Mouse (Mus musculus): ENCODE results near the gene Wdr17. TPM values are rescaled to one million over a fixed set of nuclear protein-coding genes. Genes with fewer than 3 reads are reported as not detected.
"Not testable (repeated sequence)": the region's sequence is repeated elsewhere in the genome, so short reads cannot be mapped to it uniquely, and the experiment has no call there.

The Wdr17 gene
- total RNA-seq, 2 experiments from 2014 or later: not detected

DNA sequence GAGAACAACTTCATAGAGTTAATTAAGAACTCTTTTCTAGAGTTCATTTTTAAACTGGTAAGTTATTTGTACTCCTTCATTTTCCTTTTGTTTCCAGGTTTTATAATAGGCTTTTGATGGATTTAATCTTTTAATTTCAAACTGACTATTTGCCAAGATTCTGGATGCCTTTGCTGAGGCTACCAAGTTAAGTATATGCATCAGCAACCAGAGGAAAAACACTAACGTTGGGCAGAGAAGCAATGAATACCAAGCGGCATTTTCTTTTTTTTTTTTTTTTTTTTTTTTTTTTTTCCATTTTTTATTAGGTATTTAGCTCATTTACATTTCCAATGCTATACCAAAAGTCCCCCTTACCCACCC is 94.3 kb downstream of the Wdr17 start:
- ATAC-seq (replicated peaks; ENCODE audit: poor library complexity): no peak

GRCm38 (mm10) chr8:54791858-54792698 is 94.9 kb downstream of the Wdr17 start:
- ATAC-seq (replicated peaks; ENCODE audit: poor library complexity): no peak

DNA sequence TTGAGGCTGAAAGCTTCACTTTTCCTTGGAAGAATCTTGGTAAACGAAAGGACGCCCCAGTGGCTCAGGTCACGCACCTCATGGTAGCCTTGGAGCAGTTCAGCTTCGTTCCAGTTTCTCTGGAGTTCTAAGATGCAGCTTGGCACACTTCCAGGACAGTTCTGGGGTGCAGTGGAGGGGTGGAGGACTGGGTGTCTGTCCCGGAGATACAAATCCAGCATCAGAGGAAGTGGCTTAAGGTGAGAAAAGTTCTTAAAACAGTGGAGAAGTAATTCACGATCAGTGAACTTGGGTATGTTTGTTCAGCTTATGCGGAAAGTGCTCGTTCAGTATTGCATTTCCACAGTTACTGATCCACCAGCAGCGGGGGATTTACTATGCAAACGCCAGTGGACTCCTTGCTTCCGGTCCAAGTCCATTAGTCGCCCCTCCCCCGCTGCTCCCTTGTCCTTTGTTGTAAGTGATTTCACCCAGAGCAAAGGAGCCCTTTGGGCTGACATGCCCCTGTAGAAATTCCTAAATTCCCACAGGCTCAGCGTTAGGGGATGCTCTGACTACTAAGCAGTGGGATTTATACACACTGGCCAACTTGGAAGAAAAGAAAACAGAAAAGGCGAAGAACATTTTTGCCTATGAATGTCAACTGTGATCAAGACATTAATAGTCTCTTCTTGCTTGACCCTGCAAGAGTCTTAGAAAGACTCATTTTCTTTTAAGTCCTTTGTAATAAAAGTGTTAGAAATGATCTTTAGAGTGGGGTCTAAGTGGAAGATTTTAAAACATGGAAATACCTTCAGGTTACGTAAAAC is 106.6 kb downstream of the Wdr17 start:
- ATAC-seq (replicated peaks; ENCODE audit: poor library complexity): no peak

DNA sequence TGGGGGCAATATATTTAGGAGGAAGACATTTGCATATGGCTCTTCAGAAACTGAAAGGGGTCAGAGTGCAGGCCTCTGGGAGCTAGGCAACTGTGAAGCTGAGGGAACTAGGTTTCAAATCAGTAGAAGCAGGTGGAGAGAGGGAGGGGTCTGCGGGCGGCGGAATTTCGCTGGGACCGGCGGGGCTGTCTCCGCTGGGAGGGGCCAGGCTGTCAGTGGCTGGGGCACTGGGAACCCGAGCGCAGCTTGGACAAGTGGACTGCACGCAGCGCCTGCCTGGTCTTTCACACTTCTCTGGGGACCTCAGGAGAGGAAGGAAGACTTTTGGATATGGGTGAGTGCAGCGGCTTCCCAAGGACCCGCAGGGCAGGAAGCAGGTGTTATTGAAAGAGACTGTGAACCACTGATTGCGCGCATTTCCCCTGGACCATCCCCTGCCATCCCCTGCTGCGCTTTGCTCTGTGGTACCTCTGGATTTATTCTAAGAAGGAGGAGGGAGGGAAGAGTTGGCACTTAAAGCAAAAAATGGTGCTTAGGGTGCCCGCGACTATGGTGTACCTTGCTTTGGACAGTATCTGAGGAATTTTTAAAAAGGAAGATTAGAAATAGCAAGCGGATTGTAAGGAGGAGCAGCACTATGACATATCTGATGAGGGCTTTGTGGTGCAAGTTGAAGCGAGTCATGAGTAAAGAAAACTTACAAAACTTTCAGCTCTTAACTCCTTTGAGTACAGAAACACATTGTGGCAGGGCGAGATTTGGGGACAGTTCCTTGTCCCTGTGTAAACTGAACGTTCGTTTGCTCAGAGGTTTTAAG is 107.5 kb downstream of the Wdr17 start:
- ATAC-seq (replicated peaks; ENCODE audit: poor library complexity): peak; percentile 58

- ATAC-seq (replicated peaks; ENCODE audit: poor library complexity): no peak
Observed at GRCm38 (mm10) chr8:54777012-54777411, 110.0 kb downstream of the Wdr17 start.

DNA sequence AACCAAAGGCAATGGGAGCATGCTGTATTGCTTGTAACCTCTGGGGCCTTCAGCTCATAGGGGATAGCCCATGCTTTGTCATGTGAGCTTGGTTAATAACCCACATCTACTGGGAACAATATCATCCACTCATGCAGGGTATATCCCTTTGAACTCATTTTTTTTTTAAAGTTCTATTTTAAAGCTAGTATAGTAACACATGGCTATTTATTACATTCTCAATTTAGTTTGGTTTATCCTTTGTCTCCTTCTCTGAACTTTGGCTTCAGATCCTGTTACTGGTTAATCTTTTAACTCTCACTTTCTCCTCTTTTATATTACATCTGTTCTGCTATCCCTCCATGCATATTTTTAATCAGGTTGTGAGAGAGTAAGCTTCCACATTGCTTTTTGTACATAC is 110.7 kb downstream of the Wdr17 start:
- ATAC-seq (replicated peaks; ENCODE audit: poor library complexity): no peak

GRCm38 (mm10) chr8:54757646-54758045 is 129.3 kb downstream of the Wdr17 start:
- ATAC-seq (replicated peaks; ENCODE audit: poor library complexity): no peak

DNA sequence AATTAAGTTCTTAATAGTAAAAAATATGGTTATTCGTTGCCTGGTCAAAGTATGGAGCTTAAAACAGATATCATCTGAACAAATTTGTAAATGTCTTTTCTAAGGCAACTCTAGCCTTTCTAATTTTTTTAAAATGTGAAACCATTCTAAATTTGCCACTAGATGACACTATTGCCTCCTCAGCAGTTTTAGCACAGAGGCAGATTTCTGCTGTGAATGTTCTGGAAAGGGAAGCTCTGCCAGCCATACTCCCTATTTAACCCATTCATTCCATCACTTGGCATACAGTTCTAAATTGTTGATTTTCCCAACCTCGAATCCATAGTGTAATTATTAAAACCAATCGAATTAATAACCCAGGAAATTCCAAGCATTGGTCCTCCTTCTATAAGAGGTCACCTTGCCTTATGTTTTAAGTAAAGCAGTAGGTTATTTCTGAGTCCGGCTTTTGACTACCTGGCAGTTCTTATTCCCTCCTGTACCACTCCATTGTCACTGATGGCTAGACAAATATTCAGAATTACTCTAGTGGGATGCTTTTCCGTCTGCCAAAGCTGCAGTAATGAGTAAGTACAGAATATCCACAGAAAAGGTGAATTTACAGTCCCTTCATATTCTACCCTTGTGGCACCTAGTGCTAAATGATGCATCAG is 150.2 kb downstream of the Wdr17 start:
- no peak for ATAC-seq (replicated peaks; ENCODE audit: poor library complexity)

GRCm38 (mm10) chr8:54724668-54725035 is 162.3 kb downstream of the Wdr17 start:
- no peak for ATAC-seq (replicated peaks; ENCODE audit: poor library complexity)

DNA sequence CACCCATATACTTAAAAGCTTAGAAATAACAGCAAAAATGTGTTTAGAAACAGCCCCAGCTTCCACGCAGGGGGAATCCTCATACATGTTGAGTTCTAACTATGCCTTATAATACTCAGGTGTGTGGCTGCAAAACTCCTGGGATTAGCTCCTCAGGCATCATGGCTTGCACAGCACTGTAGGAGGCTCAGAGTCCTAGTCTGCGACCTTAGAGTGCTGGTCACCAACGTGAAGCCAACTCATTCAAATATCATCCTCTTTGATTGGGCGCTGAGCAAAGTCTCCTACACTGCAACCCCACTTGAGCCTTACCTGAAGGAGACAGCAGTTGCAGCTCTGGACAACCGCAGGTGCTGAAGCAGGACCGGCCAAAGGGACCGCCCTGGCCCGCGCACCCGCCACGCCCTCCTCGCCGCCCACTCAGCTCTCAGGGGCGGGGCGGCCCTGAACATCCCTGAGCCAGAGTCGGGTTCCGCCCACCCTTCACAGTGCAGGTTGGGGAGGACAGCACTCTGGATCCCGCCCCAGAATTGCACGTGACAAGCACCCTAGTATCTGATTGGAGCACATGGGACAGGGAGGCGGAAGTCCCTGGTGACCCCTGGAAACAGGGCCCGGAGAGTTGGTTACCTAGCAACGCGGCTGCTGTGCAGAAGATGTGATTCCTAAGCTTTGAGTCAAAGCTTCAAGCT is 162.9 kb downstream of the Wdr17 start:
- peak; percentile 99 for ATAC-seq (replicated peaks; ENCODE audit: poor library complexity)

DNA sequence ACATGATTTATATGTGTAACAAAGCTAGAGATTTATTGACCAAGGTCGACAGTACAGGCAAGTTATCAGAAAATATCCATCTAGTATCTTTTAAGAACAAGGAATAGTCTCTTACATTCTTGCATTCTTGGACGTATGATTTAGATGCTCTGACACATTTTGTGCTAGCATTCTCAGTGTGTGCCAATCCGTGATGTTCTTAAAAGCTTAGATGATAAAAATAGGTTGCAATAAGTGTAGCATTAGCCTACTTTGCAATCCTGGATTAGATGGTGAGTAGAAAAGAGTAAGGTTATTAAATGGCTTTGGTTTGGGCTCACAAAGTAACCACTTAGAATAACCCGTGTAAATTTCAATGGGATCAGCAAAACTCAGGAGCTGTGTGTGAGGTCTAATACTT is 168.5 kb downstream of the Wdr17 start:
- no peak for ATAC-seq (replicated peaks; ENCODE audit: poor library complexity)

GRCm38 (mm10) chr8:54705743-54706142 is 181.2 kb downstream of the Wdr17 start:
- peak; percentile 71 for ATAC-seq (replicated peaks; ENCODE audit: poor library complexity)

- ATAC-seq (replicated peaks; ENCODE audit: poor library complexity): peak; percentile 84
Observed at GRCm38 (mm10) chr8:54671806-54672205, 215.2 kb downstream of the Wdr17 start.

DNA sequence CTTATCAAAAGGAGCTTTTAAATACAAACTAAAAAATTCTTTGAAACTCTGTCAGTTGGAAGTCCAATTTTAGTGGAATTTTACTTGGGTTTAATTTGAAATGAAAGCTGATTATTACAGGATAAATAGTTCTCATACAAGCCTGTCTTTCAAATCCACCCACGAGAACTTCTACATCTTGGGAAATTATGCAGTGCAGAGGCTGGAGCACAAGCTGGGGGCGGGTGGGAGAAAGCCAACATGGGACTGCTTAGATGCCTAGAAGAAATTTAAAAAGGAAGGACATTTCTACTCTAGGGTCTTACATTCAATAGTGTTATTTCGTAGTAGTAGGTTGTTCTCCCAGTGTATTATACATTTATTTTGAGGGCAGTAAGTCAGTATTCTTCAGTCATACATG is 219.2 kb downstream of the Wdr17 start:
- no peak for ATAC-seq (replicated peaks; ENCODE audit: poor library complexity)

DNA sequence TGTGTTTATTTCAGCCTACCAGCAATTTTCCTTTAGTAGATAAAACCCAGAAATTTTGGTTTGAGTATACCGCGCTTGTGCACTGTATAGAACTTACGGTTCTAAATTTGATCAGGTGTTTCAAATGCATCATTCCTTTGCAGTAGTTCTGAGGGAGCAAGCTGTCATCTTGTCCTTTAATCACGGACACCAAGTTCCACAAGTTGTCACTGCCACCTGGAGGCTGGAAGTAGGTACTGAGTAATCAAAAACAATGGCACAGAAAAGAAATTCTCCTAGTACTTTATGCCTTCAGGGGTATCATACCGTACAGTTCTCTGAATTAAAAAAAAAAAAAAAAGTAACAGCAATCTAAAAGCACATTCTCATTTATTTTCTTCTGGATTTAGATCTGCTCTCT is 226.3 kb downstream of the Wdr17 start:
- peak; percentile 97 for ATAC-seq (replicated peaks; ENCODE audit: poor library complexity)

DNA sequence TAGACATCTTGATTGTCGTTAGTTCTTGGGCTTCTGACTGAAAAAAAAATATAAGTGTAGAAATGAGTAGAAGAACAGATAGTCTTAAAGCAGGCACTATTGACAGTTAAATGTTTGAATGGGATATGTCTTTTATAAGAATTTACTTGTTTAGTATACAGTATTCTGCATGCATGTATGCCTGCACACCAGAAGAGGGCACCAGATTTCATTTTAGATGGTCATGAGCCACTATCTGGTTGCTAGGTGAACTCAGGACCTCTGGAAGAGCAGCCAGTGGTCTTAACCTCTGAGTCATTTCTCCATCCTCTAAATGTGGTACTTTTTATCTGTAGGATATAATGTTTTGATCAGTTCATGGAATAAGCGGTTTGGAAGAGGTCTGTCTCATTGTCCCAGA is 227.3 kb downstream of the Wdr17 start:
- no peak for ATAC-seq (replicated peaks; ENCODE audit: poor library complexity)

DNA sequence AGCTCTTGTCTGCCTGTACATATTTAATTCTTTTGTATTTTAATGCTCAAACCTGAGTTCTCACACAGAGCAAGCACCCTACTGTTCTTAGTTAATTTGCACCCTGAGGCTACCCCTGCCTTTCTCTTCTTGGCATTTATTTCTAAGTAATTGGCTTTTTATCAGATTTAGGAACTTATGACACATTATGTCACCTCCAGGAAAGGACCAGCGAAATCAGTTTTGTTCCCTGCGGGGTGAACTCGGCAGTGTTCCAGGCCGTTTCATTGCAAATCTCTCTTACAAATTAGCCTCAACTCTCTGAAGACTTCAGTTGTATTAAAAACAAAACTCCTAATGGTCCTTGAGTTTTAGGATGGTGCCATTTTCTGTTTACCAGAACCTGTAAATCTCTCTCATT is 248.3 kb downstream of the Wdr17 start:
- ATAC-seq (replicated peaks; ENCODE audit: poor library complexity): no peak

GRCm38 (mm10) chr8:54616710-54617109 is 270.3 kb downstream of the Wdr17 start:
- ATAC-seq (replicated peaks; ENCODE audit: poor library complexity): not testable (repeated sequence)

DNA sequence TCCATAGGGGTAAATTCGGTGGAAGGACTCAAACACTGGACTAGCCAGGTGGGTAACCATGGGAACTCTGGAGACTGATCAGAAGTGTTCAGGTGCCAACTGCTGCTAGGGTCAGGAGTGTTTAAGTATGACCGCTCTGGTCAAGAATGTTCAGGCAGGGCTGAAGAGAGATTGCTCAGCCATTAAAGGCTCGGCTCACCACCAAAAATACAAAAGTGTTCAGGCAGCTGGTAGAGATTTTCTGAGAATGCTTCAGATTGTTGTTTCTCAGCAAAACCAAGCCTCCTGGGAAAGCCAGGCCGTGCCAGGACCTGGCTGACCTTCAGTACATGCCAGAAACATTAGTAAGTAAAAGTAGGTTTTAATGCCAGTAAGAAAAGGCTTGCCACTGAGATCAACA is 276.7 kb downstream of the Wdr17 start:
- no peak for ATAC-seq (replicated peaks; ENCODE audit: poor library complexity)

DNA sequence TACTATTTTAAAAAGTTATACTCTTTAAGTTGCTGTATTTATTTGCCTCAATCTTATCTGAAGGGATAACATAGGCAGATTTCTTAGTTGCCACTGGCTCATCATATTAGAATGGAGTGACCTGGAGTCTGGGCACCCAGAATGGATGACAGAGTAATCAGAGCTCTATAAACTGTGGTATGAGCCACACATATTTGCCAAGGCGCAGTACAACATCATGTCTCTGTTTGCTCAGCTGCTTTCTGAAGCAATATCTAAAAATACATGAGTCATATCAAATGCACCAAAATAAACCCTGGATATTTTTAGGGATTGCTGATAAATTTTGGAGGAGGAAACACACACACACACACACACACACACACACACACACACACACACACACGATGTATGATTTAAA is 277.6 kb downstream of the Wdr17 start:
- ATAC-seq (replicated peaks; ENCODE audit: poor library complexity): no peak
